Mouse (Mus musculus) liver, postnatal 0 days (tissue): Measurements from ENCODE around the gene Lrp2. TPM values are rescaled to one million over a fixed set of nuclear protein-coding genes. Genes with fewer than 3 reads are reported as not detected.
A peak's percentile ranks its signal among the peaks of the same experiment; 100 is the strongest.

Experiments used
- ATAC-seq: fragments of 200-750 bp; cut with Nextera tagmentation; 2 replicates; pipeline ENCODE4 v1.8.0; 2017; ENCODE audit warnings: mild to moderate bottlenecking, moderate library complexity
- DNase-seq: peaks from one replicate; pipeline ENCODE4 v3.0.0-alpha.2; 2016
- H3K27ac ChIP-seq: fragments of 300-500 bp; sonication (generic); 2 replicates; pipeline ENCODE4 v1.5.1; 2014; ENCODE audit warnings: antibody characterized with exemption, moderate library complexity, mild to moderate bottlenecking, low read depth
- H3K27me3 ChIP-seq: fragments of 300-500 bp; sonication (generic); 2 replicates; pipeline ENCODE4 v1.6.1; 2014; ENCODE audit warnings: low read length, control low read depth, mixed read lengths; ENCODE audit not compliant: insufficient read depth
- H3K36me3 ChIP-seq: fragments of 300-500 bp; sonication (generic); replicated peaks from 2 replicates; pipeline ENCODE4 v1.6.1; 2014; ENCODE audit warnings: mild to moderate bottlenecking, control low read depth, low read length, moderate library complexity, mixed read lengths; ENCODE audit not compliant: insufficient read depth
- H3K4me1 ChIP-seq: fragments of 300-500 bp; sonication (generic); 2 replicates; pipeline ENCODE4 v1.6.1; 2014; ENCODE audit warnings: antibody characterized with exemption, mild to moderate bottlenecking, control low read depth; ENCODE audit not compliant: insufficient read depth
- H3K4me2 ChIP-seq: fragments of 300-500 bp; sonication (generic); 2 replicates; pipeline ENCODE4 v1.6.1; 2014; ENCODE audit warnings: low read depth, mild to moderate bottlenecking, low read length, moderate library complexity, mixed read lengths
- H3K4me3 ChIP-seq: fragments of 300-500 bp; sonication (generic); 2 replicates; pipeline ENCODE4 v1.5.1; 2014; ENCODE audit warnings: low read depth, low read length
- H3K9ac ChIP-seq: fragments of 300-500 bp; sonication (generic); replicated peaks from 2 replicates; pipeline ENCODE4 v1.6.1; 2014; ENCODE audit warnings: mild to moderate bottlenecking, moderate library complexity
- H3K9me3 ChIP-seq: fragments of 300-500 bp; sonication (generic); 2 replicates; pipeline ENCODE4 v1.6.1; 2016; ENCODE audit warnings: mild to moderate bottlenecking, control low read depth, low read length, mixed read lengths
- CTCF ChIP-seq: sonication (generic); IDR thresholded peaks from 2 replicates; pipeline ENCODE4 v1.5.1; 2016; ENCODE audit warnings: antibody characterized with exemption, low read depth
- EP300 ChIP-seq: IDR thresholded peaks from 2 replicates; pipeline ENCODE4 v1.6.1; 2016; ENCODE audit warnings: antibody characterized with exemption, low read depth, mild to moderate bottlenecking
- WGBS: fragments of 180-500 bp; shearing (Covaris S2); extraction: QIAGEN DNeasy Blood & Tissue Kit; methylation state at CpG from one replicate; pipeline ENCODE4 v1.1.7; 2014; ENCODE audit not compliant: insufficient replicate concordance; 5-methylcytosine and 5-hydroxymethylcytosine counted together
- polyA plus RNA-seq: library from polyadenylated mRNA; unstranded; fragments of >200 nt; fragmentation: Nextera tagmentation; extraction: Ambion mirVana; gene quantifications from 2 replicates; pipeline ENCODE4 v1.2.1, GENCODE M21; 2015

The Lrp2 gene
- polyA plus RNA-seq, 1 experiment from 2014 or later: 0.05 TPM

DNA sequence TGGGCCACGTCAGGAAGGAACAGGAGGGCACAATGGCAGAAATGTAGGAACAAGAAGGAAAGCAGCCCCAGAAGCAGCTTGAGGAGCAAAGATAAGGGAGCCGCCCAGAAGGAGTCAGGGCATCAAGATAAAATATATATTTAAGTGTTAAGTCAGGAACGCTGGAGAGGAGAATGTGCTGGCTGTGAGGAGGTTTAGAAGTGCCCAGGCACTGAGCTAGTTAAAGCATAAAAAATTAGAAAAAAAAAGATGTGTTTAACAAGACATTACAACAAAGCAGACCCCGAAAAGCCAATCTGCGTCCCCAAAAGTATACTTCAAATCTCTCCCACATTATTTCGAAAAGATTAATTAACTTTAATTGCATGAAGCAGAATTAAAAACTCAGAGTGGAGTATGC is 122.3 kb downstream of the Lrp2 start:
- DNase-seq (no peak), ATAC-seq (no peak)
- H3K4me2 ChIP-seq: no peak overlapping the region
- TF ChIP-seq EP300 (no peak), CTCF (no peak)
- no peaks in the 10 kb centered on the region; the same call in 1 of the 2 replicates for H3K4me1 ChIP-seq
- H3K9me3 ChIP-seq: no peaks in the 10 kb centered on the region
- no peaks in the 10 kb centered on the region for H3K27me3 ChIP-seq
- no peaks in the 10 kb centered on the region for H3K36me3 ChIP-seq
- WGBS: 65% methylated on average over 6 of the region's 6 CpGs
- no peak overlapping the region for H3K9ac ChIP-seq
- no peak overlapping the region for H3K27ac ChIP-seq
- no peak overlapping the region for H3K4me3 ChIP-seq

DNA sequence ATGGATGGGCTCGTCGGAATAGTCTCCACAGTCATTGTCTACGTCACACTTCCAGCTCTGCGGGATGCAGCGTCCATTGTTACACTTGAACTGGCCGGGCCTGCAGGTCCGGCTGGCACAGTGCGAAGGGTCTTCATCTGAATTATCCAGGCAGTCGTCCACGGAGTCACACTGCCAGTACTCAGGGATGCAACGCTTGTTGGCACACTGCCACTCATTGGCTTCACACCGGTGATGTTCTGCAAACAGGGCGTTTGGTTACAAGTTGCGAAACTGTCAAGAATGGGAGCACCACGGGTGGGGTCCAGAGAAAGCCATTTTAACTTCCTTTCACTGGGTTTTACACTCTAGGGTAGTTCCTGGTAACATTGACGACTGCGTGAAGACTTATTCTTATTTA is 126.4 kb downstream of the Lrp2 start:
- Histone ChIP-seq H3K27ac (no peak overlapping the region), H3K9me3 (no peaks in the 10 kb centered on the region), H3K36me3 (no peaks in the 10 kb centered on the region), H3K4me1 (no peaks in the 10 kb centered on the region; the same call in 1 of the 2 replicates), H3K27me3 (no peaks in the 10 kb centered on the region), H3K4me2 (no peak overlapping the region), H3K4me3 (no peak overlapping the region), H3K9ac (no peak overlapping the region)
- WGBS: 77% methylated on average over 17 of the region's 17 CpGs
- no peak for TF ChIP-seq EP300
- no peak for TF ChIP-seq CTCF
- DNase-seq (peak; percentile 69), ATAC-seq (peak; percentile 35; the same call in 1 of the 2 replicates)

DNA sequence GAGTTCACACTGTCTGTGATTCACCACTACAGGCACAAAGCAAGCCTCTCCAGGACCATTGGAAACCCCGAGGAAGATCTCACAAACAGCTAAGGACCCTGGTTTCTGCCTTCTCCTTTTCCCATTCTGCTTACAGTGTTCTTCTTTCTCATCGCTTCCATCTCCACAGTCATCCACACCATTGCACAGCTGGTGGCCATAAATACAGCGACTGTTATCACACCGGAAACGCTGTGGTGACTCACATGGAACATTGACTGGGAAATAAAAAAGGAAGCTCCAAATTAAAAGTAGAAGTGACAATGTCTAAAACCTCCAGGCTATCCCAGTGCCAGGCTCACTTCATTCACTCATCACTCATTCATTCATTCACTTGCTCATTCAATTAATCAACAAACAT is 134.7 kb downstream of the Lrp2 start:
- H3K4me2 ChIP-seq: no peak overlapping the region
- H3K9me3 ChIP-seq: no peaks in the 10 kb centered on the region
- WGBS: 72% methylated on average over 5 of the region's 5 CpGs
- H3K27me3 ChIP-seq: no peaks in the 10 kb centered on the region
- no peak for ATAC-seq
- no peak overlapping the region for H3K4me3 ChIP-seq
- no peak for DNase-seq
- H3K4me1 ChIP-seq: no peaks in the 10 kb centered on the region
- H3K27ac ChIP-seq: no peak overlapping the region
- no peak overlapping the region for H3K9ac ChIP-seq
- no peaks in the 10 kb centered on the region for H3K36me3 ChIP-seq
- no peak for TF ChIP-seq EP300
- TF ChIP-seq CTCF: no peak

DNA sequence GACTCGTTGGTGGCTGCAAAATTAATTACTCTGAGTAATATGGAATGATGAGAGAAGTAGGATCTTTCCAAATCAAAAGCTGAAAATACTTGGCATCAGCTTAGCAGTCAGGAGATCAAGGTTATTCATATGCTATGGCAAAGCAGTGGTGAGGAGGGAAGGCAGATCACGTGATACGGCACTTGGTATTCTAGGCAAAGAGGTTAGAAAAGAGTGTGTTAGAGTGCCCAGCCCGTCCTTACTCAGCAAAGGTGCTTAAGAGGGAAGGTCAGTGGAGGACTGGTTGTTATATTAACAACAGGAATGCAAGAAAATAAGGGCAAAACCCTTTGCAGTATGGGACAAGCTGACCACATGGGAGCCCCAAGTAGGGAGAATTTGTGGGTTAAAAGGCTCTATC is 137.3 kb downstream of the Lrp2 start:
- no peak for TF ChIP-seq EP300
- H3K27ac ChIP-seq: no peak overlapping the region
- H3K9ac ChIP-seq: no peak overlapping the region
- H3K4me3 ChIP-seq: no peak overlapping the region
- H3K9me3 ChIP-seq: no peaks in the 10 kb centered on the region
- no peak overlapping the region for H3K4me2 ChIP-seq
- 86% methylated on average over 4 of the region's 4 CpGs for WGBS
- no peaks in the 10 kb centered on the region for H3K27me3 ChIP-seq
- no peaks in the 10 kb centered on the region for H3K4me1 ChIP-seq
- H3K36me3 ChIP-seq: no peaks in the 10 kb centered on the region
- ATAC-seq: no peak
- no peak for DNase-seq

DNA sequence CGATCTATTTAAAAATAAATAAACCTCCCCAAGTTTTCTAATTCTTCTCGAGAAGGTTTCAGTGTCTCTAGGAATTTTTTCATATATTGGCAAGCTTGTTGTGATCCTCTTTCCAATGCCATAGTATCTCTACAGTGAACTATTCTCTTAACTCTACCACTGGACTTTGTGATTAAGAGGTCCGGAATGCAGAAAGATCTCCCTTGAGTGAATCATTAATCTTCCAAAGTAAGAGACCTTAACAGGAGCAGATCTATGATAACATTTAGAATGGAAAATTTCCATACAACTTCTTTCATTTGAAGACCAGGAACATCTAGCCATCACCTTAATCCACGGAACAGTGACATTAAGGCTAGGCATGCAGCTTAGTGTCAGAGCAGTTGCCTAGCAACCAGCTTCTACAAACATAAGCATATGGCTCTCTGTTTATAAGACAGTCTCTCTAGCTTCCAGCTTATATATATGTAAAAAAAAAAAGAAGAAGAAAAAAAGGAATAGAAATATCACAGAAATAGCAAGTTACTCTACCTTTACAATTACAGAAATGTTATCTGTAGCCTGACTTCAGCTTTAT is 139.9 kb downstream of the Lrp2 start:
- no peak overlapping the region for H3K27ac ChIP-seq
- TF ChIP-seq EP300 (no peak), CTCF (no peak)
- no peak for DNase-seq
- no peaks in the 10 kb centered on the region for H3K9me3 ChIP-seq
- H3K4me3 ChIP-seq: no peak overlapping the region
- H3K4me2 ChIP-seq: no peak overlapping the region
- no peak for ATAC-seq
- H3K36me3 ChIP-seq: no peaks in the 10 kb centered on the region
- H3K27me3 ChIP-seq: no peaks in the 10 kb centered on the region
- WGBS: 57% methylated on average over 4 of the region's 4 CpGs
- no peak overlapping the region for H3K9ac ChIP-seq
- H3K4me1 ChIP-seq: no peaks in the 10 kb centered on the region; the same call in 1 of the 2 replicates

DNA sequence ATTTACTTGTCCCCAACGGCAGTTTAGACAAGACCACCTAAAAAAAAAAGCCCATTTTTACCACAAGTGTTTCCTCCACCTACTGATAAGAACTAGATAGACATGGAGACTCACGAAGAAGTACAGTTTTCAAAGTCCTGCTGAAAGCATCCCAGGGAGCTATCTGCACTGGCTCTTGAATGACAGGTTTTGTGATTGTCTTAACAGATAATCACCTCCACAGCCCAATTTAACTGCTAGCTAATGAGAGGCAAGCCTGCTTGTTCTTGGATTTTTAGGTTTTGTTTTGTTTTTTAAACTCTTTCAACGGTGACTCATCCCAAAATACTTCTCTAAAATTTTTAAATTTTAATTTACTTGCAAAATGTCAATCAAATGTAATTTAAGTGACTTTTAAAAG is 144.2 kb downstream of the Lrp2 start:
- no peaks in the 10 kb centered on the region for H3K36me3 ChIP-seq
- 38% methylated on average over 3 of the region's 3 CpGs for WGBS
- H3K9ac ChIP-seq: no peak overlapping the region
- H3K9me3 ChIP-seq: no peaks in the 10 kb centered on the region
- H3K4me3 ChIP-seq: no peak overlapping the region
- no peak for ATAC-seq
- H3K4me2 ChIP-seq: no peak overlapping the region
- no peaks in the 10 kb centered on the region for H3K27me3 ChIP-seq
- no peak for TF ChIP-seq EP300
- no peak for TF ChIP-seq CTCF
- H3K4me1 ChIP-seq: no peaks in the 10 kb centered on the region; the same call in 1 of the 2 replicates
- no peak for DNase-seq
- H3K27ac ChIP-seq: no peak overlapping the region

DNA sequence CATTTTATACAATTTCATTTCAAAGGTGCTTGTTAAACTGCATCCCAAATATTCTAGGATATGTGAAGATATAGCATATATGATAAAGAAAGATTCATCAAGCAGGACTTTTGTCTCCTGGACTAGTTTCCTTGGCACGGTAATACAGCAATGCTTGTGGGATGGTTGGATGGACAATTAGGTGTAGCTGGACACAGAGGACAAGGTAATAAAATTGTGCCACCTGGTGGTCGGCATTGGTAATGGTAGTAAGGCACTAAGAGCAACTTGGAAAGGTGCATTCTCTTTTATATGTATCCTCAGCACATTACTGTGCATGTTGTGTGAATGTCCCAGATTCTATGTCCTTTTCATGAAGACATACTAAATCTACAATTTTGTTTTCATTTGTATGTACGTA is 157.7 kb downstream of the Lrp2 start:
- DNase-seq: peak; percentile 76
- WGBS: 31% methylated on average over 3 of the region's 3 CpGs
- no peak overlapping the region for H3K4me2 ChIP-seq
- peak; percentile 48; the same call in 1 of the 2 replicates for ATAC-seq
- H3K4me3 ChIP-seq: no peak overlapping the region
- H3K27ac ChIP-seq: no peak overlapping the region
- no peak overlapping the region for H3K9ac ChIP-seq
- TF ChIP-seq CTCF (peak; percentile 84), EP300 (no peak)
- no peaks in the 10 kb centered on the region for H3K36me3 ChIP-seq
- no peaks in the 10 kb centered on the region for H3K27me3 ChIP-seq
- H3K4me1 ChIP-seq: 0 out of 2 replicates have a peak, but pooled peaks cover 3% of the 10 kb centered on the region
- no peaks in the 10 kb centered on the region for H3K9me3 ChIP-seq
